Mouse (Mus musculus): ENCODE data around the gene Slc48a1. TPM values are rescaled to one million over a fixed set of nuclear protein-coding genes. Genes with fewer than 3 reads are reported as not detected.
A peak's percentile ranks its signal among the peaks of the same experiment; 100 is the strongest.

Slc48a1 gene
- total RNA-seq, 2 experiments from 2014 or later: 32.6 to 35.4 TPM

GRCm38 (mm10) chr15:97839473-97839872 is 61.2 kb downstream of the Slc48a1 start:
- no peak for DNase-seq (ENCODE audit: low spot score in 2 of 2)

GRCm38 (mm10) chr15:97839991-97840455 is 61.7 kb downstream of the Slc48a1 start:
- peak in 1 of 2 experiments; percentile 63 for DNase-seq (ENCODE audit: low spot score in 2 of 2)

GRCm38 (mm10) chr15:97840781-97841180 is 62.5 kb downstream of the Slc48a1 start:
- no peak for DNase-seq (ENCODE audit: low spot score in 2 of 2)

- no peak for DNase-seq (ENCODE audit: low spot score in 2 of 2)
Measured at GRCm38 (mm10) chr15:97841383-97841782, 63.1 kb downstream of the Slc48a1 start.

GRCm38 (mm10) chr15:97842058-97842457 is 63.7 kb downstream of the Slc48a1 start:
- DNase-seq (ENCODE audit: low spot score in 2 of 2): no peak

Other genes starting within 250 kb of the Slc48a1 start
- gene Rpap3, start 72.7 kb upstream of the Slc48a1 start, total RNA-seq (2021): 10 to 100 TPM; 15.2 to 15.7 TPM
- under 1 TPM; 0.74 to 0.86 TPM for gene Endou, start 47.2 kb upstream of the Slc48a1 start, total RNA-seq (2021)
- gene Rapgef3, start 10.5 kb upstream of the Slc48a1 start, total RNA-seq (2021): 10 to 100 TPM in 1 of 2 experiments, 1 to 10 TPM in 1; 9.4 to 11.0 TPM
- 10 to 100 TPM; 53.6 to 57.9 TPM for gene Hdac7, start 66.0 kb downstream of the Slc48a1 start, total RNA-seq (2021)
- gene Vdr, start 132.1 kb downstream of the Slc48a1 start, total RNA-seq (2021): under 1 TPM; 0.15 to 0.47 TPM
- gene Tmem106c, start 185.7 kb downstream of the Slc48a1 start, total RNA-seq (2021): 10 to 100 TPM; 22.6 to 23.0 TPM
- gene Col2a1, start 226.2 kb downstream of the Slc48a1 start, total RNA-seq (2021): 10 to 100 TPM; 20.0 to 36.3 TPM

Measured in gastrocnemius, postnatal 4 days (tissue).